Mouse (Mus musculus): ENCODE measurements around the gene Abcb8.

DNA sequence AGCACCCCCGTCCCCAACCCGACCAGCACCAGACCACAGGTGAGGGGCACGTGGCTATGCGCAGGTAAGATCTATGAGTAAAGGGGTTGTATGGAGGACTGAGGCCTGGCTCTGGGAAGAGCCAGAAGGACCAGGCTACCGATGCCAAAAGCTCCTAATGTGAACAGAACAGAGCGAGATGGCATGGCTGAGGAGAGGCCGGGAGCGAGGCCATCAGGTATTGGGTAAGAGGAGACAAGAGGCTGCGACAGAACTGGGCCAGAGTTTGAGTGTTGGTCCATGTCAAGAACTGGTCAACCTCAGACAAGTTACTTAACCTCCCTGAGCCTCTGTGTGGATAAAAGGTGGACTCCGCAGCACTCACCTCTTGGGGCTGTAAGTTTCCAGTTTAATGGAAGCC lies 28.5 kb upstream of the Abcb8 start:
- TF ChIP-seq CTCF (IDR thresholded peaks at IDR 0.05; ENCODE audit: low read depth, low read length) (no peak), POLR2A (IDR thresholded peaks at IDR 0.05; ENCODE audit: borderline replicate concordance, low read depth, low read length) (no peak)

Data from bone marrow macrophage, adult 2 months (primary cell).